Mouse (Mus musculus) C2C12 (cell line): ENCODE measurements around the gene Vmn1r221.

Experiments used
- CEBPB ChIP-seq: IDR thresholded peaks from one replicate; pipeline ENCODE4 v1.6.1; 2011; ENCODE audit warnings: low read depth, mild to moderate bottlenecking, control low read depth, moderate library complexity
- CTCF ChIP-seq: IDR thresholded peaks from one replicate; pipeline ENCODE4 v1.5.1; 2011; ENCODE audit not compliant: control insufficient read depth, insufficient read depth, insufficient read length
- MAX ChIP-seq: IDR thresholded peaks from one replicate; pipeline ENCODE4 v1.6.1; 2011; ENCODE audit warnings: mild to moderate bottlenecking, control low read depth
- MYOD1 ChIP-seq: IDR thresholded peaks from one replicate; pipeline ENCODE4 v1.6.1; 2011; ENCODE audit warnings: low read depth; ENCODE audit not compliant: control insufficient read depth, insufficient read length
- MYOG ChIP-seq: IDR thresholded peaks from one replicate; pipeline ENCODE4 v1.6.1; 2011; ENCODE audit not compliant: control insufficient read depth, insufficient read length; ENCODE audit errors: extremely low read depth
- USF1 ChIP-seq: IDR thresholded peaks from one replicate; pipeline ENCODE4 v1.6.1; 2011; ENCODE audit warnings: low read depth, mild to moderate bottlenecking, control low read depth, moderate library complexity

- no peak for TF ChIP-seq CTCF
- TF ChIP-seq MYOD1 = no peak
- no peak for TF ChIP-seq CEBPB
- no peak for TF ChIP-seq USF1
- TF ChIP-seq MYOG = no peak
- TF ChIP-seq MAX = no peak
These were observed 55.8 kb downstream of the Vmn1r221 start for GRCm38 (mm10) chr13:23269681-23270080.
